Comparison of ENCODE assay signal across 9 mouse cellular contexts in genomic region chr7:46179431-46180275, GRCm38 (mm10). TPM values are rescaled to one million over a fixed set of nuclear protein-coding genes. Genes with fewer than 3 reads are reported as not detected.
DNase-seq lines count a peak whose midpoint lies in the region; ATAC-seq and TF ChIP-seq lines count a peak whose summit lies in the region.
"Had no signal": no experiment of that assay in that cellular context is flagged by ENCODE, and none has a peak within 500 bp of the region (broad histone marks: within the 10 kb centered on the region; RNA-seq: fewer than 3 reads in every experiment).

TSS of gene Abcc8 (minus strand) at chr7:46180033.

- peak within 1 kb of the TSS; percentile 67 for H3K4me2 ChIP-seq in kidney, embryonic 16.5 days (replicated peaks; ENCODE audit: low read depth, low read length)
- H3K4me2 ChIP-seq in heart, embryonic 16.5 days (ENCODE audit: low read depth, low read length), result peak within 1 kb of the TSS; percentile 88
- H3K4me2 ChIP-seq in neural tube, embryonic 12.5 days (replicated peaks), result peak within 1 kb of the TSS; percentile 87

- peaks cover 12% of the 10 kb centered on the region for H3K4me1 ChIP-seq in kidney, embryonic 16.5 days (ENCODE audit: insufficient read depth, low read length)
- H3K4me1 ChIP-seq in heart, embryonic 16.5 days (ENCODE audit: control insufficient read depth, insufficient read depth, low read length), result no peaks in the 10 kb centered on the region
- peaks cover 9% of the 10 kb centered on the region for H3K4me1 ChIP-seq in neural tube, embryonic 12.5 days

- no peak within 1 kb of the TSS for H3K27ac ChIP-seq in kidney, embryonic 16.5 days (ENCODE audit: low read length)
- H3K27ac ChIP-seq in heart, embryonic 16.5 days (ENCODE audit: low read length), result no peak within 1 kb of the TSS
- H3K27ac ChIP-seq in left cerebral cortex, adult 2 months, result peak within 1 kb of the TSS; percentile 78
- H3K27ac ChIP-seq in neural tube, embryonic 12.5 days, result no peak within 1 kb of the TSS

- H3K4me3 ChIP-seq in kidney, embryonic 16.5 days (ENCODE audit: low read length), result peak within 1 kb of the TSS; percentile 42
- peak within 1 kb of the TSS; percentile 63 for H3K4me3 ChIP-seq in heart, embryonic 16.5 days (ENCODE audit: low read length)
- peak within 1 kb of the TSS; percentile 59 for H3K4me3 ChIP-seq in left cerebral cortex, adult 2 months
- H3K4me3 ChIP-seq in neural tube, embryonic 12.5 days, result peak within 1 kb of the TSS; percentile 38

- TF ChIP-seq CTCF in left cerebral cortex, adult 2 months (IDR thresholded peaks at IDR 0.05), result no peak

- WGBS in kidney, embryonic 16.5 days, result under 1% methylated on average over 72 of the region's 75 CpGs
- WGBS in heart, embryonic 16.5 days, result 1% methylated on average over 72 of the region's 75 CpGs
- WGBS in neural tube, embryonic 12.5 days, result 1% methylated on average over 73 of the region's 75 CpGs

- ATAC-seq in kidney, embryonic 16.5 days (ENCODE audit: low FRiP score, low TSS enrichment), result peak; percentile 47
- ATAC-seq in heart, embryonic 16.5 days (replicated peaks; ENCODE audit: extremely low read depth, insufficient read depth, low FRiP score), result peak; percentile 65
- peak; percentile 56; the same call in 1 of the 2 replicates for ATAC-seq in neural tube, embryonic 12.5 days (ENCODE audit: low FRiP score, low read depth)

- no peaks in the 10 kb centered on the region for H3K9me3 ChIP-seq in kidney, embryonic 16.5 days (ENCODE audit: low read length)
- no peaks in the 10 kb centered on the region for H3K9me3 ChIP-seq in heart, embryonic 16.5 days (replicated peaks; ENCODE audit: control insufficient read depth, low read length)
- no peaks in the 10 kb centered on the region for H3K9me3 ChIP-seq in neural tube, embryonic 12.5 days

- DNase-seq in kidney, adult 18-20 months, result no peak
- peak; percentile 42 for DNase-seq in embryo, embryonic 11 days
- peak; percentile 47 to 58 for DNase-seq in left cerebral cortex, adult 2 months (ENCODE audit: extremely low spot score in 1 of 2, low spot score in 2 of 2)
- no peak for DNase-seq in ovary, postnatal 36 days (ENCODE audit: low spot score)
- no peak for DNase-seq in spleen, postnatal 14 days (ENCODE audit: low spot score in 2 of 2)

- H3K27me3 ChIP-seq in kidney, embryonic 16.5 days (ENCODE audit: insufficient read depth, low read length), result peaks cover 44% of the 10 kb centered on the region
- peaks cover 42% of the 10 kb centered on the region for H3K27me3 ChIP-seq in heart, embryonic 16.5 days (ENCODE audit: control insufficient read depth, insufficient read depth, low read length)
- peaks cover 50% of the 10 kb centered on the region for H3K27me3 ChIP-seq in neural tube, embryonic 12.5 days (replicated peaks)

- H3K9ac ChIP-seq in kidney, embryonic 16.5 days (replicated peaks; ENCODE audit: low read length), result 0 out of 2 replicates have a peak within 1 kb of the TSS, but pooled peaks have one; percentile 7
- peak within 1 kb of the TSS; percentile 77 for H3K9ac ChIP-seq in heart, embryonic 16.5 days (ENCODE audit: low read length)
- H3K9ac ChIP-seq in neural tube, embryonic 12.5 days, result peak within 1 kb of the TSS; percentile 40; the same call in 1 of the 2 replicates

- H3K36me3 ChIP-seq in kidney, embryonic 16.5 days (ENCODE audit: insufficient read depth, low read length), result no peaks in the 10 kb centered on the region
- H3K36me3 ChIP-seq in heart, embryonic 16.5 days (ENCODE audit: control insufficient read depth, insufficient read depth), result no peaks in the 10 kb centered on the region
- no peaks in the 10 kb centered on the region for H3K36me3 ChIP-seq in neural tube, embryonic 12.5 days

- intact Hi-C loops in left cerebral cortex, adult 2 months (cut with DNase I), result loop anchor here (1.0 kb wide), 1 partner anchor 79 kb away; the partner anchor contains the start of gene Kcnj11

RNA-seq across cellular contexts. Expression of gene Abcc8, which starts in this region (rescaled TPM):
- polyA plus RNA-seq in kidney, embryonic 16.5 days (2015; fragmentation: Nextera tagmentation; extraction: Ambion mirVana), result 2.6 and 3.5 TPM in 2 replicates
- 26.3 and 32.3 TPM in 2 replicates for polyA plus RNA-seq in heart, embryonic 16.5 days (2015; fragmentation: Nextera tagmentation; extraction: Ambion mirVana)
- total RNA-seq in left cerebral cortex, adult 2 months (2021), result 10 to 100 TPM; 38.6 to 43.8 TPM
- polyA plus RNA-seq in neural tube, embryonic 12.5 days (2016; fragmentation: Nextera tagmentation; extraction: Ambion mirVana), result 6.0 and 7.6 TPM in 2 replicates
- total RNA-seq: hematopoietic stem cell, adult 5-6 weeks had no signal

Comparison
In these comparisons a context has a peak if more than half of its experiments do, and no peak if none do; other contexts are left out.
1. H3K9ac ChIP-seq: peak in every context shown above with its lines; median percentile 77 in heart, embryonic 16.5 days; 40 in neural tube, embryonic 12.5 days; 7 in kidney, embryonic 16.5 days.
2. DNase-seq: peak in embryo, embryonic 11 days (single experiment) and left cerebral cortex, adult 2 months (2 of 2); none in kidney, adult 18-20 months (single experiment), ovary, postnatal 36 days (single experiment) and spleen, postnatal 14 days (0 of 2).
3. Peak in every context shown above with its lines, with median percentiles within 50 percentile points of each other: ATAC-seq, H3K4me2 ChIP-seq and H3K4me3 ChIP-seq.